Mouse (Mus musculus) mouse embryonic stem cell (cell line): ENCODE results near the gene Add3.

Source experiments
- in situ Hi-C, 2 experiments: fragments of 300-500 bp; cut with MboI; formaldehyde crosslinking; loops; 1 replicate in 1 of 2; 3 replicates in 1 of 2; pipeline ENCODE4 v1.14.3; 2019 to 2020; ENCODE audit warnings: low sequenced_read_pairs in 2 of 2, low pct_unique_long_range_greater_than_20kb in 1 of 2, mixed read lengths in 1 of 2; ENCODE audit not compliant: unreplicated experiment in 1 of 2

The Add3 gene

DNA sequence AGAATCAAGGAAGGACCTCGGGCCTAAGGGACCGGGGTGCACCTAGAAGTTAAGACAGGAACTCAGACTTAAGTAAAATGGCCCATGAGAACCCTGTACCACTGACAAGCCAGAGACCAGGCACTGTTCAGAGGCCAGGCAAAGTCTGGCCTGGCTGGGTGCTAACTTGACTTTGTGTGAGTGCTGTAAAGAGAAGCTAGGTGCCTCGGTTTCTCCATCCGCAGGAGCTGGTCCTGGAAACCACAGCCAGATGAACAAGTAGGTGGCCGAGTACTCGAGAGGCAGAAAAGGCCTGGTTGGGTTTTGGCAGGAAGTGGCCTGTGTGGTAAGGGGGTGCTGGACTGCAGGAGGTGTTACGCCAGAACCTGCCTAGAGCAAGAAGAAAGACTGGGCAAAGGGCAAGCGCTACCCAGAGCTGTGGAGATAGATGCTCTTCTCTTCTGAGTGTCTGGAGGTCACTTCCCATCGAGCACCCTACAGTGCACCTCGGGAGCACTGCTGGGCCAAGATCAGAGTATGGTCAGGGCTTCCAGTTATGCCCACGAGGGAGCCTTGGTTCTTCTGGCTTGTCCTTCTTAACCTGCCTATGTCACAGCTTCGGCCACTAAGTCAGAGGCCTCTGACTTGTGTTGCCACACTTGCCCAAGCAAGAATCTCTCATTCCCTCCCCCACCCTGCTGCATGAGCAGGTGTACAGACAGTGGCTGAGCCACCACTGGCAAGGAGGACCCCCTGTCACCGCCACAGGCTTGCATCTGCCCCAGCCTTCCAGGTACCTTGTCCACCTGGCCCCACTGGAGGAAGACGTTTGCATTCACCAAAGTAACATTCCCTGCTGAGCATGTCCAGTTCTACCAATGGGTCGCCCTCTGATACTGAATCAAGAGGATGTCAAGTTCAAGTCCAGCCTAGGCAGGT is 112.1 kb downstream of the Add3 start:
- in situ Hi-C loops: no loop called here

DNA sequence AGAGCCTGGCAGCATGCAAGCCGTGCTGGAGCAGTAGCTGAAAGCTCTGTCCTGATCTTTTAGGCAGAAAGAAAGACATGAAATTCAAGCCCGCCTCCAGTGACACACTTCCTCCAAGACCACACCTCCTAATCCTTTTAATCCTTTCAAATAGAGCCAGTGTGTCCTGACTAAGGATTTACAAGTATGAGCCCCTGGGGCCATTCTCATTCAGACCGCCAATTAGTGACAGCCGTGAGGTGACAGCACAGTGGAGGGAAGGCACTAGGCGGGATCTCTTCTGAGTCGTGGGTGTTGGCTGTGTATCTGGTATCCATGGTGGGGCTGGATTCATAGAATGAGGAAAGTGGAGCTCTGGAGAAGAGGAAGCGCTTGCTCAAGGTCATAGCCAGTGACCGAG is 116.1 kb downstream of the Add3 start:
- in situ Hi-C loops: no loop called here

DNA sequence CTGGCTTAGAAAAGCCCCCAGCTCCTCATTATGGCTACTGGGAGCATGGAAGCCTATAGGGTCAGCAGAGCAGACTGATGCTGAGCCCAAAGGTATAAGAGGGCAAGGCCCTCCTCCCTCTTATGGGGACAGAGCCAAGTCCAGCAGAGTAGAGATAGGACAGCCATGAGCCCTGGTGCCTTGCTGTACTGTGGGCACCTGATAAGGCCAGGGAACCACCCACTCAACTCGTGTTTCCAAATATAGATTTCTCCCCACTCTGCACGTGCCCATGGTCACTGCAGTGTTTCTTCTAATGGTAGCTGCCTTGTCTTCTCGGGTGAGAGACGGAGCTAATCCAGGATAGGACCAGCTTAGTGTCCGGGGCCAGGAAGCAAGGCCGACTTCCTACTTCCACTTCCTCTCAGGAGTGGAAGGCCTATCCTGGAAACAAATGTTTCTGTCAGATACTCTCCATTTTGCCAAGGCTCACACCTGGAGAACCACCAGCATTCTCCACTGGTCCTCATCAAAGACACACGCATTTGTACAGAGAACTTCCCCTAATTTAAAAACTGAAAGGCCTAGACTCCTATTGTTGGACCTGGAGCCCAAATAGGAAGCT is 116.8 kb downstream of the Add3 start:
- in situ Hi-C loops: no loop called here

DNA sequence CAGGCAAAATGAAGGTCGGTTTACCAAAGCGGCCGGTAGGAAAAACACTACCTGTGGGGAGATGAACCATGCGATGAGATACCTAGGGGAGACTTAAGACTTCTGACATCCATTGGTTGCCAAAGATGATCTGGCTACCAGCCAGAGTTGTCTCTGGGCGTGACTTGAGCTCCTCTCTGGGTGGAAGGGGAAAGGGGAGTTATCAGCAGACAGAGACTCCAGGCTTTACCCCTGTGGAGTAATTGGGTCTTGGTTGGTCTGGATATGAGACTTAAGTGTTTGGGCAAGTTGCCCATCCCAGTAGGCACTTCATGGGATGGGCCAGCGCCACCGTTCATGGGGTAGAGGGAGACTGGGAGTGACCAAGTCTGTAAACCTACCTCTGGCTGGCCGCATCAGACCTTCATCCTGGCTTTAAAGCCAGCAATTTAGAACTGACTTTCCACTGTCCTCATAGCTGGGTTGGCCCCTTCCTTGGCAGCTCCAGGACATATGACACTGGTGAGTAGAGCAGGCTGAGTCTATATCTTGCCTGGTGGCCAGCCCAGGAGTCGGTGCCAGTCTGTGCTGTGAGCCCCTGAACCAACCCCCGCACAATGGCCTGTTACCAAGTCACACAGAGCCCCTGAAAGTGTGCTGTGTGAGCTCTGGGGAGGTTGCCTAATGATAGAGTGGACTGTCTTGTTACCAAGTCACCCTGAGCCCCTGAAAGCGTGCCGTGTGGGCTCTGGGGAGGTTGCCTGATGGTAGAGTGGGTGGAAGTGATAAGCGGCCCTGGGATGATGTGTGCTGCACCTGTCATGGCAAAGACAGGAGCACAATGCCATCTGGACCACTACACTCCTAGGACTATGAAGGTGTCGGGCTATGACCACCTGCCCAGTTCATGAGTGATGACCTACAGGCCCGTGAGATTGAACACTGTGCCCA is 117.7 kb downstream of the Add3 start:
- in situ Hi-C loops: no loop called here

DNA sequence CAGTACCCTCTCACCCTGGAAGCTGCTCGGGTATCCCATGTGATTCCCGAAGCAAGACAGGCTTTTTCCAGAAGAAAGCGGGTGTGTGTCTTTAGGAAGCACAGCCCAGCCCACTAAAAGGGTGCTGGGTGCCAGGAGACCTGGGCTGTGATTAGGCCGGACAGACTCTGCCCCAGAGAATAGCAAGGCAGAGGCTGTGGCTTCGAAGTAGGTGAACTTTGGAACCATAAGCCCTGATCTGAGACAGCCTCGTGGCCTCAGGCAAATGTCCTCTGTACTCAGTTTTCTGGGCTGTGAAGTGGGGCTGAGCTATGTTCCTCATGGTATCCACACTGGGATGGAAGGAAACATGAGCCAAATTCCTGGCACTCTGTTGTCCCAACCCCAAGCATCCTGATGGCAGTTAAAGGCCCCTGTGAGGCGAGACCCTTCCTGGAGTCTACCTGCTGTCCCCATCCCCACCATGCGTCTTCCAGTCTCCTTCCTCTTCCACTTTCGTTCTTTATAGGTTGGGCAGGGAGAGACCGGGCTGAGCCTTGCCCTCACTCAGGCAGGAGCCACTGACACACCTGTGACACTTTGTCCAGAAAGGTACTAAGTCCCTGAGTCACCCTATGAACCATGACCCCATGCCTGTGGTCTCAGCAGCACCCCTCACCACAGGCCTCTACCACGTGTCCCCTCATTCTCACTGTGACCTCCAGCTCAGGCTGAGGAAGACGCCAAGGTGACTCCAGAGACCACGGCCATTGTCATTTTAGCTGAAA is 118.7 kb downstream of the Add3 start:
- in situ Hi-C loops: no loop called here

DNA sequence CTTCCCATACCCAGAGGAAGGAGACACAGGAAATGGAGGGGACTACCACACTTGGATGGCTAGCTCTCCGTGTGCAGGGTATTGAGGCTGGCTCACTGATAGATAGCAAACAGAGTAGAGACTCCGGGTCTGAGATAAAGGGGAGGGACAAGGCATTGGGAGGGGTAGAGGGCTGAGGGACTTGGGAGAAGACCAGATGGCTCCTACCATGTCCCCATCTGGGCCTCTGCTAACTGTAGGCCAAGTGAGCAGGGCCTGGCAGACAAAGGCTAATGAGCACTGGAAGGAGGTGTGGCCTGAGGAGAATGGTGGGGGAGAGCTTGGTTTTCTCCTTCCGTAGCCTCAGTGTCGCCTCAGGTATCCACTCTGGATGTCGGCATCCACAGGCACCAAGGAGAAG is 119.3 kb downstream of the Add3 start:
- in situ Hi-C loops: no loop called here

DNA sequence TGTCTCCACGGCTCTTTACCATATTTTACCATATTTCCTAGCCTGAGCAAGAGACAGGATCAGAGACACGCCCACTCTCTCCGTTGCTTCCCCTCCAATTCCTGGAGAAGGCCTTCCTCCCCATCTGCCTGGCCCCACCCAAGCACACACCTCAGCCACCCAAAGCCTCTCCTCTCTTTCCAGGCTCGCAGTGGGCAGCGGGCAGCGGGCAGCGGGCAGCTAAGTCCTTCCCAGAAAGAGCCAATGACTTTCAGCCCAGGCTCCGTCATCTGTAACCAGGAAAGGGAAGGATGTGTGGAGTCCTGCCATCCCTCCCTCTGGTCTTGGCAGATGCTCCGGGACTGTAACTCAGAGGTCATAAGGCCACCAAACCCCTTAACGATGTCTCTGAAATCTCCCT is 120.0 kb downstream of the Add3 start:
- in situ Hi-C loops: no loop called here

DNA sequence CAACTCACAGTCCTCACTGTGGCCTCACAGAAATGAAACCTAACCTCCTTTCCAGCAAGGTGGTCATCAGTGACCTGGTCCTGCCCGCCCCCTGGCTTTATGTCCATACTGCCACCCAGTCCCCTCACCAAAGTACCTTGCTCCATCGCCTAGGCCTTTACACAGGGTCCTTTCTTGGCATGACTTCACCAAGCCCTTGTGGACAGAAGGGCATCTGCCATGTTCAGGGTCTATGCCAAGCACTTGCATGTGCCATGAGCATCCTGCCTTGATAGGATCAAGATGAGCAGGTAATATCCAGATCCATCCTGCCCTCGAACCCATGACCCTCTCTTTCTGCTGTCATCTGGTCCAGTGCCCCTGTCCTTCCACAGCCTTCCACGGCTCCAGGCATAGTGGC is 120.6 kb downstream of the Add3 start:
- in situ Hi-C loops: no loop called here

DNA sequence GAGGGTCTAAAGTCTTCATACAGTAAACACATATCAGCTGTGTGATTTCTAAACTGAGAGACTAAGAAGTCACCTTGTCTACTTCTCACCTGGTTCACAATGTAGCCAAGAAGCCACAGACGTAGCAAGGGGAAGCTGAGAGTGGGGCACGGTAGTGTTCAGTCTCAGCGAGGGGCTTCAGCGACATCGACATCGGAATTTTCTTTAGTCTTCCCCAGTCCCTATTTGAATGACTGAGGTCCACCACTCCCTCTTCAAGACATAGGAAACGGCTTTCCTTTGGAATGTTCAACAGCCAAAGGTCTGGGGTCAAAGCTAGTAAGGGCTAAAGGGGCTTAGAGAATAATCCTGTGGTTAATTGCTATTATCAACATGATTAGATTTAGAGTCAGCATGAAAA is 121.8 kb downstream of the Add3 start:
- in situ Hi-C loops: no loop called here

DNA sequence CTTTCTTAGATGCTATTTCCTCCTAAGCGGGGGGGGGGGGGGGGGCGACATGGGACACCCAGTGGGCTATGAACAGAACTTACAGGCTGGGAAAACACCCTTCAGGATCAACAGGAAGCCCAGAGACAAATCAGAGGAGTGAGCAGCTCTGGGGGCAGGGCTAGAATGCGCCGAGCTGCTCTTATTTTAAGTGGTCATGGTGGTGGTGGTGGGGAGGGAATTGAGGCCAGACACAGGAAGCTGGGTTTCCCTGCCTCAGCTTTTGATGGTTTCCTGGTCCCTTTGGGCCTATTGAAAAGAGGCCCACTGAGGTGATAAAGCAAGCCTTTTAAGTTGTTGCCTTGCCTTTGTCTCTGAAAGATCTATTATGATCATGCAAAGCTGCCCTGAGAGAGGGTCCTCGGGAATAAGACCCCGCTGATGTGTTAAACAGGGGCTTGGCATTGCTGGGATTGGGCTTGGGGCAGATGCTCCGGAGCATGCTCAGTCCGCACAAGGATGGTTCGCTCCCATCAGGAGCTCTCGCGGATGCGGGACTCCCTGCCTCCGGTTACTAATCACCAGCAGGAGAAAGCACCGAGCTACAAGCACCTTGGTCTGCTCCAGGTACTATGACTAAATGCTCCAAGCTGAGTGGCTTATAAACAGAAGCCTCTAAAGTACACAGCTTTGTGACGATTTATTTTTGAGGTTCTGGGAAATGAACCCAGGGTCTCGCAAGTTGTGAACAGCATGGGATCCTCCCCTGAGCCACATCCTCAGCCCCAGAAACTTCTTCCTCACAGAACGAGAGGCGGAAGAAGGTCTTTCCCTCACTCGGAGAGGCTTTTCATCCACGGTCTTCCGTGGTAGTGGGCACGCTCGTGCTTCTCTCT is 123.9 kb downstream of the Add3 start:
- in situ Hi-C loops: no loop called here

DNA sequence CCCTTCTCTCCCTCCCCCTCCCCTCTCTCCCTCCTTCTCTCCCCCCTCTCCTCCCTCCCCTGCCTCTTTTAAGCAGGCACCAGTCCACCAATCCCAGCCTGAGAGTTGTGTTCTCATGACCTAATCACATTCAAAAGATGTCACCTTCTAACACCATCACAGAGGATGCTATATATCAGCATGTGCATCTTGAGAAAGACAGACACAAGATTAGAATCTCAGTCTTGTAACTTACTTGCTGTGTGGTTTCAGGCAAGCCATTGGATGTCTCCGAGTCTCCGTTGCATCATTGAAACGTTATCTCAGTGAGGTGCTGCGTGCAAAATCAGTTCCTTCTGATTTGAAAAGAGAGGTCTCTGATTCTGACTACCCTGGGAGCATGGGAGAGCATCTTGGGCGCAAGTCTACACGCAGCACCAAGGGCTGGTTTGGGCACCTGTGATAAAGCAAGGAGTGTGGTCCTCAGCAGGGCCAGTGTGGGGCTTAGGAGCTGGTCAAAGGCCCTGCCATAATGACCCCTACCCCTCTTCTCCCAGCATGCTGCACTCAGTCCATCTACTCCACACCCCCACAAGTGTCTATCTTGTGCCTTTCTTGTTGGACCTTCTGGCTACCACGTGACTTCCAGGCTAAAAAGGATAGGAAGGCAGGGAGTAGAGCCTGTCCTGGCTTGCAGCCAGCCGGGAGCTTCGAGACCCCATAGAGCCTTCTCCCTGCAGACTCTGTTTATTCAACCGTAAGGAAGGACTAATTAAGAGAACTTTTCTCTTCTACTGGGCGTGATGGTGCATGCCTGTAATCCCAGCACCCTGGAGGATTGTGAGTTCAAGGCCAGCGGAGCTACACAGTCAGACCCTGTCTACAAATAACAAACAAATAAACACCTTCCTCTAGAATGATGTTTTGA is 124.8 kb downstream of the Add3 start:
- in situ Hi-C loops: no loop called here

DNA sequence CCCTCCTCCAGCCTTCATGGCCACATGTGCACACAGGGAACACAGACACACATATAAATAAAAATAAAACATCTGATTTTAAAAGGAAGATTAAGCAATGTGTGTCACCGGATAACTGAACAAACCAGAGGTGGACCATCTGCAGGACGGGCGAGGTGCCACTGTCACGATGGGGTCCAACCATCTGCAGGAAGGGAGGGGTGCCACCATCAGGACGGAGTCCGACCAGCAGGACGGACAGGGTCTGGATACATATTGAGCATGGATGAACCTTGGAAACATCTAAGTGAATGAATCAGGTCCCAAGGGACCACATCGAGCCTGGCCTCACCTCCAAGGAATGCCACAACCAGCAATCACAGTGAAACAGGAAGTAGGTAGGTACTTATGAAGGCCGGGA is 127.1 kb downstream of the Add3 start:
- in situ Hi-C loops: no loop called here

DNA sequence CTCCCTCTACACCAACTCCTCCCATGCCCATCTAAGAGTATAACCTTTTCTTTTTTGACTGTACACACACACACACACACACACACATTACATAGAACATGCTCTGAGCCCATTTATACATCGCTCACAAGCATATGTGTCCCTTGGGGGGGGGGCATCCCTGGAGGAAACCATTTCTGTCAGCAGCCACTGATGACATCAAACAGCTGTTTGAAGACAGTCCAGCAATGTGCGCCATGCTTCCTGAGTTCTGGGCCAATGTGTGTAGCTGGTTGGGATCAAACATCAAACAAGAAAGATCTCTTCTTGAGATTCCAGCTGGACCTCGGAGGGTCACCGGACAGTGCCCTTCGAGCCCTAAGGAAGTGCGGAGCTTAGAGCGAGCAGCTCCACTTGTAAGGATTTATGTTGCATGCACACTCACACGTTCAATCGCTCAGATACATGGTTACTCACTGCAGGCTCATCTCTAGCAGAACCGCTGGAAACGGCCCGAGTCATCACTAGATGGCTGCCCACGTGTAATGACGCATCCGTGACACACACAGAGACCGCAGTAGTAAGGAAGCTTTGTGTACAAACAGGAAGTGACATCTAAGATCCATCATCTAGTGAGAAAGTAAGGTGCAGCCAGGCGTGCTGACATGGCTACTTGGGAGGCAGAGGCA is 132.9 kb downstream of the Add3 start:
- in situ Hi-C loops: no loop called here

DNA sequence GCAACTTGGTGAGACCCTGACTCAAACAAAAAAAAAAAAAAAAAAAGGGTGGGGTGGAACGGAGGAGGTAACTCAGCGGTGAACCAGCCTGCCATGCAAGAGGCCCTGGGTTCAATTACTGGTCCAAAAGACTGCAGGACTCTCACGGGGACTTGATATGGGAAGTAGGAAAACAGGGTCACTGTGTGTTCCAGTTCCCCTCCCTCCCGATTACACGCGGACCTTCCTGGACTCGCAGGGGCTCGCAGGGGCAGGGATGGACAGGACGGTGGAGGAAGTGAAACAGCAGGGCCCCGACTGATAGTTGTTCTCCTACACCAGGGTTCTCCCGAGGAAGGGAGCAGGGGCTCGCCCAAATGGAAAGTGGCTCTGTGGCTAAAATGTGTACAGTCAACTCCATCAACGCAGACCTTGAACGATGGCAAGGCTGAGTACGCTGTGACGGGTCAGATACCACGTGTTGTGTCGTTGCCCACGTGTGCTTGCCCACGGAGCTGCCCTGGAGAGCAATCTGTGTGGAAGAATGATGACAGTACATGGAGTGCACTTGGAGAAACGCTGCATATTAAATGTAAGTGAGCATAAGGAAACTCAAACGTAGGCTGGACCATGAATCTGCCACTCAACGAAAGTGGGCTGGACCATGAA is 133.7 kb downstream of the Add3 start:
- in situ Hi-C loops: no loop called here

DNA sequence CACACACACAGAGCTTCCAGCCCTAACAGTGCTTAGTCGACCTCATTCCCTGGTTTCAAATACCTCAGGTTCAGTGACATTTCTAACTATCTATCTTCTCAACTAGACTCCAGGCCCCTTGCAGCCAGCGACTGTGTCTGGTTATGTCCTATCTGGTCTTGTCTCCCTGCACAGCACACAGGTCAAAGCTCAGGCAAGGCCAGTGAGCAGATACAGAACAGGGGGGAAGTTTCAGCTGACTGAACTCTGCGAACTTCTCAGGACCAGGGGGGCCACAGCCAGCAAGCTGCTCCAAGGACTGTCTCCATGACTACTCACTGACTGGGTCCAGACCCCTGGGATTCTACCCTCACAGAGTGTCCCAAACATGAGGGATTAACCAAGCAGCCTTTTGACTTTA is 135.0 kb downstream of the Add3 start:
- in situ Hi-C loops: no loop called here
